Mouse (Mus musculus) spleen, adult 2 months (tissue): ENCODE measurements at regions not wholly inside any gene's neighbourhood (a gene's known extent, or its start where the extent isn't known, plus 50 kb on each side); places are given as distances from the start of the nearest gene placed in this dataset.

Experiments
- DNase-seq, 2 experiments: peaks; one replicate each; pipeline versions ENCODE4 v3.0.0 to v3.0.0-alpha.2; 2012 to 2021; ENCODE audit warnings: low spot score in 2 of 2, low read depth in 1 of 2
- H3K27ac ChIP-seq: fragments of 200-500 bp; 2 replicates; pipeline ENCODE4 v1.5.1; 2012; ENCODE audit warnings: low read length, inconsistent platforms; ENCODE audit not compliant: insufficient read depth
- H3K27me3 ChIP-seq: fragments of 200-500 bp; 2 replicates; pipeline ENCODE4 v1.6.1; 2012; ENCODE audit warnings: mild to moderate bottlenecking, moderate library complexity, low read length, inconsistent platforms; ENCODE audit not compliant: control insufficient read depth, insufficient read depth
- H3K36me3 ChIP-seq: fragments of 200-500 bp; 2 replicates; pipeline ENCODE4 v1.6.1; 2012; ENCODE audit warnings: mild to moderate bottlenecking, low read length, inconsistent platforms; ENCODE audit not compliant: control insufficient read depth, insufficient read depth
- H3K4me1 ChIP-seq: fragments of 200-500 bp; 2 replicates; pipeline ENCODE4 v1.6.1; 2011; ENCODE audit warnings: inconsistent platforms; ENCODE audit not compliant: control insufficient read depth, insufficient read depth, insufficient read length
- H3K4me3 ChIP-seq: fragments of 200-500 bp; 2 replicates; pipeline ENCODE4 v1.5.1; 2011; ENCODE audit warnings: mild to moderate bottlenecking, inconsistent platforms; ENCODE audit not compliant: insufficient read depth, insufficient read length; ENCODE audit errors: extremely low read depth
- CTCF ChIP-seq: fragments of 200-500 bp; IDR thresholded peaks from 2 replicates; pipeline ENCODE4 v1.5.1; 2011; ENCODE audit warnings: mild to moderate bottlenecking, inconsistent platforms; ENCODE audit not compliant: insufficient read depth, insufficient read length, insufficient replicate concordance; ENCODE audit errors: extremely low read depth
- POLR2A ChIP-seq: fragments of 200-500 bp; IDR thresholded peaks from 2 replicates; pipeline ENCODE4 v1.6.1; 2011; ENCODE audit warnings: low read depth, low read length, inconsistent platforms
- WGBS: fragments of 180-500 bp; shearing (Covaris S2); methylation state at CpG from one replicate; pipeline ENCODE4 v1.1.7; 2018; 5-methylcytosine and 5-hydroxymethylcytosine counted together

DNA sequence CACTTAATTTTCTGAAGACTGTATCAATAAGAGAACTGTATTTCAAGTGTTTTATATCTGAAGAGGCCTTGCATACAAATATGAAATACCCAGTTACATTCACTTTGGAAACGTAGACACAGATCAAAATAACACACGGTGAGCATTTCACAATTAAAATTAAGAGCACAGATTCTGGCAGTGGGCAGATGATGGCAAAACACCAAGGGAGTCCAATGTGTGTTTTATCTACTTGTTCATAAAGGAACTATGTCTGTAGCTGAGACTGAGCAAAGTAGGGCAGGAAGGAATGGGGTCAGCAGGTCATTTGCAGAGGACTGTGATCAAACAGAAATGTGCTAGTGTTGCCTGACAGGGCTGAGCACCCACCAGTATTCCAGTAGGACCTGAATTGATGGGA, 171.6 kb upstream of the Pabpc6 start:
- TF ChIP-seq CTCF = no peak
- no peak for TF ChIP-seq POLR2A
- no peaks in the 10 kb centered on the region for H3K4me1 ChIP-seq
- H3K27me3 ChIP-seq = no peaks in the 10 kb centered on the region
- no peaks in the 10 kb centered on the region for H3K36me3 ChIP-seq
- H3K4me3 ChIP-seq = no peak overlapping the region
- whole genome bisulfite sequencing = 91% methylated on average over 2 of the region's 2 CpGs
- H3K27ac ChIP-seq = no peak overlapping the region
- no peak for DNase-seq

DNA sequence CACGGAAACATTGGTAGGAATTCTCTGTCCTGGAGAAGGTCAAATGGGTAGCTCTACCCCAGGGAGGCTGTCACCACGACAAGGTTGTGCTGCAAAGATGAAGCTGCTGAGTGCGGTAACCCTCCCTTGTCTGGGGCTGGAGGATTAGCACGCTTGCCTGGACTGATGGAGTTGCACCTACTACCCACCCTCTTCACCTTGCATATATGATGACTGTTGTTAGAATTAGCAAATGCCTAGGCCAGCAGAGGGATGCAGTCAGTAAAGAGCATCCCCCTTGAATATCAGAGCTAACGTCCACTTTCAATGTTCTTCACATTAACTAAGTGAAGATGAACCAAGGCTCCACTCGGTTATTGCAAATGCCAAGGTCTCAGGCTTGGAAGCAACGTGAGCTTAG, 169.7 kb upstream of the Pabpc6 start:
- Histone ChIP-seq H3K36me3 (no peaks in the 10 kb centered on the region), H3K4me1 (no peaks in the 10 kb centered on the region), H3K4me3 (no peak overlapping the region), H3K27me3 (no peaks in the 10 kb centered on the region), H3K27ac (no peak overlapping the region)
- no peak for DNase-seq
- WGBS = 88% methylated on average over 7 of the region's 7 CpGs
- no peak for TF ChIP-seq CTCF
- no peak for TF ChIP-seq POLR2A

DNA sequence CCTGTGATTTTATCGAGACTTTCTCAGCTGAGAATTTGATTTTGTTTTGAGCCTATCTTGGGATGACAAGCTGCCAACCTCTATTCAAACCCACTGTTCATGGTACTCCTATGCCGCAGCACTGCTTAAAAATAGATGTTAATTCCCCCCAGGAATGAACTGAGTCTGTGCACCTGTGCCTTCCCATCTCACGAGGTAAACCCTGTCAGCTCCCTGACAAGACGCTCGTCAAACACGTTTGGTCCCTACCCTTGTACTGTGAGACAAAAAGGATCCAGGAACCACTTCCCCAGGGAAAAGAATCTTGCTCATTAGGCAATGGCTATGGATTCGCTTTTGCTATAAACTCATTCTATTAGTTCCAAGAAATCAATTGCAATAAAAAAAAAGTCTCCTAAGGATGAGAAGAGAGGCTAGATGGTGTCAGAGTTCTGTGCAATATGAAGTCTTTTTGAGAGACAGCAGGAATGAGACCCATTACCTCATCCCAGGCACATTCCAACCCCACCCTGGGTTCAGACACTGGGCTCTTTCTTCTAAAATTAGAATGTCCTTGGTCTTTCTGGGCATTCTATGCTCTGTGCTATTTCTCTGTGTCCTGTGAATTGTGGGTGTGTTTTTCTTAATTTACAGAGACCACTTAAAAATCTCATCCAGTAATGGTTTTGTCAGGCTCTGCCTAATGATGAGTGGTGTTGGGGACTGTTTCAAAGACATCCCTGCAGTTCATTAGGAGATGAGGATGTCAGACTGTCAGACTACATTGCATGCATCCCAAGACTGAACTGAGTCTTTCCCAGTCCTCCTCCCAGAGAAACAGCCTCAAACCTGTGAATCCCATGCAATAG, 167.7 kb upstream of the Pabpc6 start:
- no peak for DNase-seq
- no peak overlapping the region for H3K27ac ChIP-seq
- TF ChIP-seq CTCF (no peak), POLR2A (no peak)
- WGBS = 91% methylated on average over 7 of the region's 7 CpGs
- no peaks in the 10 kb centered on the region for H3K27me3 ChIP-seq
- no peak overlapping the region for H3K4me3 ChIP-seq
- H3K36me3 ChIP-seq = no peaks in the 10 kb centered on the region
- H3K4me1 ChIP-seq = no peaks in the 10 kb centered on the region

DNA sequence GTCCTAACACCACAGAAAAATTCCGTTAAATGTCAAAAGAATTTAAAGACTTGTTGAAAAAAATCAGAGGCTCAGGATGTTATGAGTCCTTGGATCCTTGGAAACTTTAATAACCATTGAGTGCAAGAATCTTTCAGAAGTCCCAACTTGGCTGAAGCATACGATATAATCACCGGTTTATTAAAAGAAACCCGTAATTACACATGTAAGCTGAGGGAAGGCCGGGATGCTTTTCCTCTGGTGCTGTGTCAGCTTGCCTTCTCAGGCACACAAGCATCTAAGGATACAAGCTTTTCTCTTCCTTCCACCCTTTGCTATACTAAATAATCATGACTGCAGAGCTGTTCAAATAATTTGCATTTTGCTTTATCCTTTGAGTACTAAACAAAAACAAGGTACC, 160.4 kb upstream of the Pabpc6 start:
- no peak overlapping the region for H3K4me3 ChIP-seq
- TF ChIP-seq POLR2A = no peak
- TF ChIP-seq CTCF = no peak
- no peak overlapping the region for H3K27ac ChIP-seq
- H3K36me3 ChIP-seq = no peaks in the 10 kb centered on the region
- WGBS = 89% methylated on average over 5 of the region's 5 CpGs
- DNase-seq = no peak
- H3K27me3 ChIP-seq = no peaks in the 10 kb centered on the region
- H3K4me1 ChIP-seq = no peaks in the 10 kb centered on the region

DNA sequence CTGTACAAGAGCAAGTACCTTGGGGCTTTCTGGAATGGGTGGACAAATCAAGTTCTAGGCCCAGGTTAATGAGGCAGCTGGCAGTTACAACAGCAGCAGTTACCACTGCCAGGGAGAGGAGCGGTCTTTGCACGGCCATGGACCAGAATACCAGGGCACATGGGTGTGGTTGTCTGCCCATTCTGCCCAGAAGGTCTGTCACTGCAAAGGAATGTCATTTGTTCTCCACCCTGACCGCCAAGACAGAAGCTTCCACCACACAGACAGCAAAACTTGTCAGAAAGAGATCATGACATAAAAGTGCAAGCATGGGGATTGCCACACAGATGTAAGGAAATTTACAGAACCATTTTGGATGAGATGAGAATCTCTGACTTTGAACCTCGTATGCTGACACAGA, 151.8 kb upstream of the Pabpc6 start:
- 84% methylated on average over 4 of the region's 4 CpGs for WGBS
- Histone ChIP-seq H3K4me1 (no peaks in the 10 kb centered on the region), H3K4me3 (no peak overlapping the region), H3K27me3 (no peaks in the 10 kb centered on the region), H3K27ac (no peak overlapping the region), H3K36me3 (no peaks in the 10 kb centered on the region)
- TF ChIP-seq CTCF = no peak
- TF ChIP-seq POLR2A = no peak
- no peak for DNase-seq

DNA sequence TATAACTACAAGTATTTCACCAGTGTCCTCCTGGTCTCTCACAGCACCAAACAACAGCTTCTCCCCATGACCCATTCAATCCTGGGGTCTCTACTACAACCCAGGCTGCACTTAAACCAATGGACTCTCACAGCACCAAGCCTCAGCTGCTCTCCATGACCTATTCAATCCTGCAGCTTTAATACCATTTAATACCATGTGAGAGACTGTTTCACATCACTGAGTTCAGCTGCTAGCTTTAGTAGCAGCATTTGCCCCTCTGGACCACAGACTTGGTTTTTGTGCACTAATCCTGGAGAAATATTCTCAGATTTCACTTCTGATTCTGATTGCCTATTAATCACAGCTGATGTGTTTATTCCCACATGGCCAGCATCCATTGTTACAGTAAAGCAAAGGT, 147.5 kb upstream of the Pabpc6 start:
- Histone ChIP-seq H3K4me3 (no peak overlapping the region), H3K36me3 (no peaks in the 10 kb centered on the region), H3K27me3 (no peaks in the 10 kb centered on the region), H3K27ac (no peak overlapping the region), H3K4me1 (no peaks in the 10 kb centered on the region)
- TF ChIP-seq CTCF (no peak), POLR2A (no peak)
- DNase-seq = no peak

DNA sequence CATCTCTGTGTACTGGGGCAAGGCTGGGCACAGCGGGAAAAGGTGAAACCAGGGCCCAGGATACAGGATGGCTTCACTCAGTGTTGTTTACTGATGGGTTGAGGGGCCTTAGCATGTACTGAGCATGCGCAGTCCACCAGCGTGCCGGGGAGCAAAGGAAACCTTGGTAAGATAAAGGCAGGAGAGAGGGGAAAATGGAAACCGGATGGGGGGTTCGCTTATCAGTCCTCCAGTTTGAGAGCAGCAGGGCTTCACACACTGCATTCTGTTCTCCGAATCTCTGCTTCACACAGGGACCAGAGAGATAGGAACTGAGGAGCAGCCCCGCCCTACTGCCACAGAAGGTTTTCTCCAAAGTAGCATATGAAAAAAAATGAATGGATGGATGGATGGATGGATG, 127.6 kb upstream of the Pabpc6 start:
- Histone ChIP-seq H3K4me1 (no peaks in the 10 kb centered on the region), H3K27me3 (no peaks in the 10 kb centered on the region), H3K27ac (no peak overlapping the region), H3K36me3 (no peaks in the 10 kb centered on the region), H3K4me3 (no peak overlapping the region)
- DNase-seq = no peak
- TF ChIP-seq CTCF = no peak
- no peak for TF ChIP-seq POLR2A
- WGBS = 90% methylated on average over 8 of the region's 8 CpGs
